Mouse (Mus musculus) C2C12 (cell line): ENCODE results near the gene Rnf5.

Experiments used
- CEBPB ChIP-seq: IDR thresholded peaks from one replicate; pipeline ENCODE4 v1.6.1; 2011; ENCODE audit warnings: low read depth, mild to moderate bottlenecking, control low read depth, moderate library complexity
- CTCF ChIP-seq: IDR thresholded peaks from one replicate; pipeline ENCODE4 v1.5.1; 2011; ENCODE audit not compliant: control insufficient read depth, insufficient read depth, insufficient read length
- FOSL1 ChIP-seq: IDR thresholded peaks from one replicate; pipeline ENCODE4 v1.8.0; 2011; ENCODE audit warnings: mild to moderate bottlenecking, low read length; ENCODE audit not compliant: poor library complexity, insufficient read depth, severe bottlenecking
- MAX ChIP-seq: IDR thresholded peaks from one replicate; pipeline ENCODE4 v1.6.1; 2011; ENCODE audit warnings: mild to moderate bottlenecking, control low read depth
- MYOD1 ChIP-seq: IDR thresholded peaks from one replicate; pipeline ENCODE4 v1.6.1; 2011; ENCODE audit warnings: low read depth; ENCODE audit not compliant: control insufficient read depth, insufficient read length
- MYOG ChIP-seq: IDR thresholded peaks from one replicate; pipeline ENCODE4 v1.6.1; 2011; ENCODE audit not compliant: control insufficient read depth, insufficient read length; ENCODE audit errors: extremely low read depth
- USF1 ChIP-seq: IDR thresholded peaks from one replicate; pipeline ENCODE4 v1.6.1; 2011; ENCODE audit warnings: low read depth, mild to moderate bottlenecking, control low read depth, moderate library complexity

- TF ChIP-seq CTCF = no peak
- TF ChIP-seq MAX = no peak
- no peak for TF ChIP-seq USF1
- no peak for TF ChIP-seq MYOG
- TF ChIP-seq FOSL1 = no peak
- TF ChIP-seq MYOD1 = no peak
- TF ChIP-seq CEBPB = no peak
These were observed 25.8 kb upstream of the Rnf5 start, which contains the start of gene Prrt1 for GRCm38 (mm10) chr17:34629221-34629751.
